Mouse (Mus musculus) bone marrow macrophage, adult 2 months (primary cell): ENCODE measurements around the gene Fgf14.

Source experiments
- CTCF ChIP-seq: IDR thresholded peaks from 2 replicates; pipeline ENCODE4 v1.5.1; 2012; ENCODE audit warnings: low read depth, mild to moderate bottlenecking, low read length, moderate library complexity
- POLR2A ChIP-seq: IDR thresholded peaks from 2 replicates; pipeline ENCODE4 v1.6.1; 2012; ENCODE audit warnings: mild to moderate bottlenecking, low read depth, low read length, borderline replicate concordance

DNA sequence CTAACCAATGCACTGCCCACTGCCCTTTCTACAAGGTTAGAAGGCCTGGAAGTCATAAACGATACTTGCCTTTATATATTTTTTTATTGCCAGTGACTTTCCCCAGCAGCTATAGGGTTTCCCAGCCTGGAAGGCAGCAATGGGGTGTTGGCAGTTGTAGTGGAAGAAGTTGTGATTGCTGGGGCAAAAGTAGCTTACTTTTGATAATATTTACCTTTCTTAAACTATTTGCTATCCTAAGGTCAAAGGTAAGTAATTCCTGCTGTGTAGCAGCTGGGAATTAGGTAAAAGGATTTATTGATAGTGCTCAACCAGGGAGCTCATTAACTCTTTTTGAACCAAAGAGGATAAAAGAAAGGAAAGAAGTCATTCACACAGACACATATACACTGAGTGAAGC, 164.9 kb downstream of the Fgf14 start:
- TF ChIP-seq CTCF (no peak), POLR2A (no peak)
